Mouse (Mus musculus) megakaryocyte, embryonic 14.5 days (primary cell): ENCODE results near the gene Gm49369.

ENCODE experiments used
- FLI1 ChIP-seq: IDR thresholded peaks from 2 replicates; pipeline ENCODE4 v1.6.1; 2012; ENCODE audit warnings: low read length, inconsistent platforms, mixed read lengths
- GATA1 ChIP-seq: IDR thresholded peaks from 3 replicates; pipeline ENCODE4 v1.6.1; 2012; ENCODE audit warnings: mixed read lengths, low read length, inconsistent platforms, borderline replicate concordance

GRCm38 (mm10) chr7:142371768-142372661 lies 10.5 kb downstream of the Gm49369 start:
- TF ChIP-seq GATA1 (no peak), FLI1 (no peak)
